Mouse (Mus musculus) cerebellum, adult 8-10 months (tissue): ENCODE measurements around the gene Atp6ap1.

Source experiments
- DNase-seq: peaks from one replicate; pipeline ENCODE4 v3.0.0; 2022

Gene Atp6ap1

GRCm38 (mm10) chrX:74304867-74305700 is 8.2 kb downstream of the Atp6ap1 start, which contains the start of gene Gdi1:
Gene Gdi1 (plus strand): TSS chrX:74304998.
- peak; percentile 76 for DNase-seq

GRCm38 (mm10) chrX:74312540-74313464 is 15.9 kb downstream of the Atp6ap1 start, which contains the start of gene Fam50a:
Gene Fam50a (plus strand): TSS chrX:74313033.
- DNase-seq = peak; percentile 77

- DNase-seq = peak; percentile 66
Observed at GRCm38 (mm10) chrX:74328725-74329161, 31.8 kb downstream of the Atp6ap1 start, which contains the start of gene Plxna3. Gene Plxna3 (plus strand): TSS chrX:74329066.

- no peak for DNase-seq
Observed at GRCm38 (mm10) chrX:74329215-74329671, 32.3 kb downstream of the Atp6ap1 start.

- peak; percentile 25 for DNase-seq
Observed at GRCm38 (mm10) chrX:74330166-74330930, 33.5 kb downstream of the Atp6ap1 start.

- no peak for DNase-seq
Observed at GRCm38 (mm10) chrX:74352645-74353466, 56.0 kb downstream of the Atp6ap1 start.

- peak; percentile 74 for DNase-seq
Observed at GRCm38 (mm10) chrX:74353467-74353770, 56.5 kb downstream of the Atp6ap1 start, which contains the start of gene Lage3. Gene Lage3 (minus strand): TSS chrX:74353618.
